Mouse (Mus musculus): ENCODE measurements at regions not wholly inside any gene's neighbourhood (a gene's known extent, or its start where the extent isn't known, plus 50 kb on each side); places are given as distances from the start of the nearest gene placed in this dataset.

- no peak for DNase-seq
Observed at GRCm38 (mm10) chr13:37621319-37622050, 156.7 kb upstream of the Rreb1 start.

GRCm38 (mm10) chr13:37622366-37623088 is 155.7 kb upstream of the Rreb1 start:
- peak in 1 of 2 experiments; percentile 35 for DNase-seq

GRCm38 (mm10) chr13:37624741-37625140 is 153.5 kb upstream of the Rreb1 start:
- no peak for DNase-seq

- DNase-seq, result no peak
Observed at GRCm38 (mm10) chr13:37625532-37626235, 152.5 kb upstream of the Rreb1 start.

GRCm38 (mm10) chr13:37628391-37629270 is 149.6 kb upstream of the Rreb1 start:
- DNase-seq, result no peak

- DNase-seq, result no peak
Observed at GRCm38 (mm10) chr13:37629271-37629899, 148.8 kb upstream of the Rreb1 start.

- no peak for DNase-seq
Observed at GRCm38 (mm10) chr13:37632835-37633440, 145.3 kb upstream of the Rreb1 start.

- DNase-seq, result no peak
Observed at GRCm38 (mm10) chr13:37636363-37636762, 141.8 kb upstream of the Rreb1 start.

- DNase-seq, result no peak
Observed at GRCm38 (mm10) chr13:37637151-37637550, 141.0 kb upstream of the Rreb1 start.

- no peak for DNase-seq
Observed at GRCm38 (mm10) chr13:37638071-37638511, 140.1 kb upstream of the Rreb1 start.

GRCm38 (mm10) chr13:37642410-37643093 is 135.6 kb upstream of the Rreb1 start:
- no peak for DNase-seq

- no peak for DNase-seq
Observed at GRCm38 (mm10) chr13:37644751-37645181, 133.4 kb upstream of the Rreb1 start.

- DNase-seq, result peak; percentile 42 to 54
Observed at GRCm38 (mm10) chr13:37649467-37650080, 128.6 kb upstream of the Rreb1 start.

- no peak for DNase-seq
Observed at GRCm38 (mm10) chr13:37651221-37651946, 126.8 kb upstream of the Rreb1 start.

- no peak for DNase-seq
Observed at GRCm38 (mm10) chr13:37654651-37655050, 123.5 kb upstream of the Rreb1 start.

GRCm38 (mm10) chr13:37657248-37657647 is 121.0 kb upstream of the Rreb1 start:
- DNase-seq, result peak; percentile 79 to 88

GRCm38 (mm10) chr13:37658034-37658433 is 120.2 kb upstream of the Rreb1 start:
- DNase-seq, result peak in 1 of 2 experiments; percentile 22

GRCm38 (mm10) chr13:37658519-37658918 is 119.7 kb upstream of the Rreb1 start:
- no peak for DNase-seq

- no peak for DNase-seq
Observed at GRCm38 (mm10) chr13:37660083-37660482, 118.1 kb upstream of the Rreb1 start.

GRCm38 (mm10) chr13:37660668-37661067 is 117.5 kb upstream of the Rreb1 start:
- no peak for DNase-seq

Data from kidney, postnatal 36 days (tissue).